Mouse (Mus musculus) CH12F3 (cell line): Measurements from ENCODE around the gene Flrt1.

Experiments
- in situ Hi-C: fragments of 300-500 bp; cut with MboI; formaldehyde crosslinking; loops from 2 replicates; pipeline ENCODE4 v1.14.3; 2020; ENCODE audit warnings: low sequenced_read_pairs

Gene Flrt1

GRCm38 (mm10) chr19:7133436-7133835, 27.9 kb upstream of the Flrt1 start:
- in situ Hi-C loops: no loop called here

- in situ Hi-C loops: no loop called here
Observed at GRCm38 (mm10) chr19:7130317-7130716, 24.8 kb upstream of the Flrt1 start.

GRCm38 (mm10) chr19:7128551-7129475, 23.3 kb upstream of the Flrt1 start:
- in situ Hi-C loops: no loop called here

- in situ Hi-C loops: no loop called here
Observed at GRCm38 (mm10) chr19:7126933-7127332, 21.4 kb upstream of the Flrt1 start.

- in situ Hi-C loops: no loop called here
Observed at GRCm38 (mm10) chr19:7126209-7126608, 20.7 kb upstream of the Flrt1 start.

- in situ Hi-C loops: no loop called here
Observed at GRCm38 (mm10) chr19:7125526-7126156, 20.1 kb upstream of the Flrt1 start.

- in situ Hi-C loops: no loop called here
Observed at GRCm38 (mm10) chr19:7122698-7123306, 17.3 kb upstream of the Flrt1 start.

GRCm38 (mm10) chr19:7122277-7122676, 16.7 kb upstream of the Flrt1 start:
- in situ Hi-C loops: no loop called here

- in situ Hi-C loops: no loop called here
Observed at GRCm38 (mm10) chr19:7121252-7121651, 15.7 kb upstream of the Flrt1 start.

- in situ Hi-C loops: no loop called here
Observed at GRCm38 (mm10) chr19:7117653-7118307, 12.3 kb upstream of the Flrt1 start.

GRCm38 (mm10) chr19:7117141-7117540, 11.6 kb upstream of the Flrt1 start:
- in situ Hi-C loops: no loop called here

- in situ Hi-C loops: no loop called here
Observed at GRCm38 (mm10) chr19:7116038-7116731, 10.7 kb upstream of the Flrt1 start.

GRCm38 (mm10) chr19:7113574-7113973, 8.0 kb upstream of the Flrt1 start:
- in situ Hi-C loops: no loop called here

GRCm38 (mm10) chr19:7112628-7113027, 7.1 kb upstream of the Flrt1 start:
- in situ Hi-C loops: no loop called here

GRCm38 (mm10) chr19:7111710-7112109, 6.2 kb upstream of the Flrt1 start:
- in situ Hi-C loops: no loop called here

GRCm38 (mm10) chr19:7111309-7111708, 5.8 kb upstream of the Flrt1 start:
- in situ Hi-C loops: no loop called here

GRCm38 (mm10) chr19:7110875-7111274, 5.3 kb upstream of the Flrt1 start:
- in situ Hi-C loops: no loop called here

- in situ Hi-C loops: no loop called here
Observed at GRCm38 (mm10) chr19:7110097-7110496, 4.6 kb upstream of the Flrt1 start.

- in situ Hi-C loops: no loop called here
Observed at GRCm38 (mm10) chr19:7108114-7108905, 2.8 kb upstream of the Flrt1 start.

- in situ Hi-C loops: no loop called here
Observed at GRCm38 (mm10) chr19:7107174-7107573, 1.6 kb upstream of the Flrt1 start.
